Mouse (Mus musculus): ENCODE data around the gene Stard13.

GRCm38 (mm10) chr5:151230427-151230826 lies 3.2 kb downstream of the Stard13 start:
- TF ChIP-seq POLR2A (IDR thresholded peaks at IDR 0.05; ENCODE audit: low read depth, low read length) (no peak), CTCF (IDR thresholded peaks at IDR 0.05; ENCODE audit: extremely low read depth, insufficient read length, insufficient replicate concordance, low read depth, low read length) (no peak)
